Mouse (Mus musculus): Measurements from ENCODE around the gene AI413582.

Gene AI413582

DNA sequence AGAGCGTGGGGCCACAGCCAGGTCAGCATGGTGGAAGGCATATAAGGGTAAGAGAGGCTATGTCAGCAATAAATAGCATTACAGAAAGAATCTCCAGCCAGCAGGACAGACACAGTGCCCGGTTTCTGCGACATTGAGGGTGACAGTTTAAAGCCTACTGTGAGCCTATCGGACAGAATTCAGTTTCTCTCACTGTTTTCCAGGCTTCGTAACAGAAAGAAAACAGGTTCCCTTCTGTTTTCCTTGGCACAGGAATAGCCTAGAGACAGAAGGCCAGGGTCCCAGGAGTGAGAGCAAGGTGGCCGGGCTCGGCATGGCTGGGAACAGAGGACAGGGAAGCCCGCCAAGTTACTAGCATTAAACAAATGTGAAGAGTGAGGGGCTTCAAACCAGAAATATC is 14.3 kb upstream of the AI413582 start:
- DNase-seq (ENCODE audit: low spot score in 2 of 2) = no peak

DNA sequence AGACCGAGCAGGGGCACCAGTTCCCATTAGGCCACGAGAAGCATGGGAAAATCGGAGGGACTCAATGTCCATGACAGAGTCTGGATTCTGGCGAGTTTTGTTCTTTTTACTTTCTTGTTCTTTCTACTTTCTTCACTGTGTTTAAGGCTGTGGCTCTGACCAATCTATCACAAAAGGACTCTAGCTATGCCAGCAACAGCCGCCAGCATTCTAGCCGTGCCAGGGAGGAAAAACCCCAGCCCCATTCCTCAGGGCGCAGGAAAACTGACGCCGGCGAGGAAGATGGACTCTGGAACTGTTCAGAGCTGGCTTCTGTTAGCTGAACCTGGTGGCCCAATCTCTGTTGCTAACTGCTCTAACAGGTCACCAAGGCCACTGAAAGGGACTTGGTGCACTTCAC is 12.9 kb upstream of the AI413582 start:
- DNase-seq (ENCODE audit: low spot score in 2 of 2) = peak in 1 of 2 experiments; percentile 76

GRCm38 (mm10) chr17:27577468-27577867 is 11.9 kb upstream of the AI413582 start:
- DNase-seq (ENCODE audit: low spot score in 2 of 2) = peak in 1 of 2 experiments; percentile 62

- DNase-seq (ENCODE audit: low spot score in 2 of 2) = no peak
Observed at GRCm38 (mm10) chr17:27576056-27576455, 10.5 kb upstream of the AI413582 start.

GRCm38 (mm10) chr17:27575116-27575776 is 9.7 kb upstream of the AI413582 start:
- DNase-seq (ENCODE audit: low spot score in 2 of 2) = no peak

DNA sequence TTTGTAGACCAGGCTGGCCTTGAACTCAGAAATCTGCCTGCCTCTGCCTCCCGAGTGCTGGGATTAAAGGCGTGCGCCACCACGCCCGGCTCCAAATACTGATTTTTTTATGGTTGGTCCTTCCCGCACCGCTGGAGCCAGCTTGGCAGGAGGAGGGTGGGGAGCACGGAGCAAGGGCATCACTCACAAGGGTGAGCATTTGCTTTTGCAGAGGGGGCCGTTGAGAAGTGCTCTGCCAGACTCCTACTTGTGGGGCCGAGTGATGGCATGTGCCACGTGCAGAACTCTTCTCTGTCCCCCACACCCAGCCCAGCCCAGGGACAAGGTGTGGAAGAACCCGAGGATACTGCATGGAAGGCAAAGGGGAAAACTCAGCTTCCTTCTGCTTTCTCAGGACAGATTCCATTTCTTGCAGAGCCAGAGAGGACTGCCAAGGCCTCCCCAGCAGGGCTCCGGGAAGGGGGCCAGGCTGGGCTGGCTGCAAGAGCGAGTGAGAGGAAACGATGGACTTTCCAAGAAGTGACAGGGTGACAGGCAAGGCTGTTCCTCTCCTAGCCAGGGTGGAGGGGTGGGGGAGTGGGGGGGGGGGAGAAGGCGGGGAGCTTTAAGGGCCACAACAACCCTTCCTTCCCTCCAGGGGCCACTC is 9.0 kb upstream of the AI413582 start:
- DNase-seq (ENCODE audit: low spot score in 2 of 2) = peak; percentile 86

- DNase-seq (ENCODE audit: low spot score in 2 of 2) = no peak
Observed at GRCm38 (mm10) chr17:27573772-27574320, 8.3 kb upstream of the AI413582 start.

DNA sequence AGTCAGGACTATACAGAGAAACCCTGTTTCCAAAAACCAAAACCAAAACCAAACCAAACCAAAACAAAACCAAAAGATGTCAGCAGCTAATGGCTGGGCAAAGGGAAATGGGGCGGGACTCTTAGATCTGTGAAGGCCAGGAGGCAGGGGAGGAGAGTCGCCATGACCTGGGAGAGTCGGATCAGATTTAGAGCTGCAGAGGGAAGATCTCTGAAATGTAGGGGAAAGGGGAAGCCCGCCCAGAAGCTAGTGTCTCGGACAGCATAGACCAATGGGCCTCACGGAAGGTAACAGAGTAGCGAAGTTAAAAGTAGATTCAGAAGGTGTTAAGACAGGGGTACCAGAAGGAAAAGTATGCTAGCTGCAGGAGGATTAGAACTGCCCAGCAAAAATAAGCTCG is 5.8 kb upstream of the AI413582 start:
- DNase-seq (ENCODE audit: low spot score in 2 of 2) = no peak

DNA sequence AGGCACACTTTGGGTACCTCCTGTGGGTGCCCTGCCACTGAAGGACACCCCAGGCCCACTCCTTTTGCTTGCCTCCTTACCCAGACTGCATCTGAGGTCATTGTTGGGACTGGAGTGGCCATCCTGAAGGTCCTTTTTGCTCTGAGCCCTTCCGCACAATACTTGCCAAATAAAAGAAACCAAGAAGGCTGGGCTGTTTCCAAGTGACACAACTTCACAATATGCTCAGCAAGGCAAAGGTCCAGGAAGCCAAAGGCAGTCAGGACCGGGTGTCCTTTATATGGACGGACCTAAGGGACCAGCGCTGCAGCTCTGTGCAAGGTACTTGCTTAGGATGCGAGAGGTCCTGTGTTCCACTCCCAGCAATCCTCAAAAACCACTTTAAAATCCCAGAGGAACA is 2.7 kb upstream of the AI413582 start:
- DNase-seq (ENCODE audit: low spot score in 2 of 2) = no peak

GRCm38 (mm10) chr17:27565942-27566267 is 349 bp upstream of the AI413582 start:
- no peak for DNase-seq (ENCODE audit: low spot score in 2 of 2)

DNA sequence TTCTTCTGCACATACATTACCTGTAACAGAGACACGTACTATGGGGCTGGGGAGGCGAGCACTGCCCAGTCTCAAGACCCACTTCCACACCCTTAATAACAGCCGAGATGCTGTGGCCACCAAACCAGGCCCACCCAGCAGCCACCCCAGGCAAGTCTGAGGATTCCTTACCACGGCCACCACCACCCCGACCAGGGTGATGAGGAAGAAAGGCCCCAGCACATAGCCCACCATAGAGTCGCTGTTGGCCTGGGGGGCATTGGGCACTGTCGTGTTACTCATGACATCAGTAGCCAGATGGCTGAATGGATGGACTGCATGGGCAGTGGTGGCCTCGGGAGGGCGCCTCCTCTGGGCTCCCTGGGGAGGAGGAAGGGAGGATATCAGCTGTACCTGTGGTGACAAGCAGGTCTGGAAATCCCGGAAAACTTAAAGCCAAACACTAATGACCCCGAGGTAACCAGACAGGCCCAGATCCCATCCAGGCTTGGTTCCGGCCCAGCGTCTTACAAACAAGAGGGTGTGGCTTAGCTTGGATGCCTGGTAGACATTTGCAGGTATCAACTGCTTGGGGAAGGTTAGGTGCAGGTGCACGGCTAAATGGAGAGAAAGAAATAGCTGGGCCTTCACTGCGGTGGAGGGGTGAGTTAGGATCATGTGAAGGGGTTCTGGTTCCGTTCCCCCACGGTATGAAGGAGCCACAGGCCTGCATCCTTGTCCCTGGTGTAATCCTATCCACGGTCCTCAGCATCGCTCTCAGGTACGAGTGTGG is 979 bp downstream of the AI413582 start:
- no peak for DNase-seq (ENCODE audit: low spot score in 2 of 2)

GRCm38 (mm10) chr17:27563771-27564244 is 1.7 kb downstream of the AI413582 start:
- no peak for DNase-seq (ENCODE audit: low spot score in 2 of 2)

GRCm38 (mm10) chr17:27561809-27562526 is 3.6 kb downstream of the AI413582 start:
- DNase-seq (ENCODE audit: low spot score in 2 of 2) = peak in 1 of 2 experiments; percentile 73

DNA sequence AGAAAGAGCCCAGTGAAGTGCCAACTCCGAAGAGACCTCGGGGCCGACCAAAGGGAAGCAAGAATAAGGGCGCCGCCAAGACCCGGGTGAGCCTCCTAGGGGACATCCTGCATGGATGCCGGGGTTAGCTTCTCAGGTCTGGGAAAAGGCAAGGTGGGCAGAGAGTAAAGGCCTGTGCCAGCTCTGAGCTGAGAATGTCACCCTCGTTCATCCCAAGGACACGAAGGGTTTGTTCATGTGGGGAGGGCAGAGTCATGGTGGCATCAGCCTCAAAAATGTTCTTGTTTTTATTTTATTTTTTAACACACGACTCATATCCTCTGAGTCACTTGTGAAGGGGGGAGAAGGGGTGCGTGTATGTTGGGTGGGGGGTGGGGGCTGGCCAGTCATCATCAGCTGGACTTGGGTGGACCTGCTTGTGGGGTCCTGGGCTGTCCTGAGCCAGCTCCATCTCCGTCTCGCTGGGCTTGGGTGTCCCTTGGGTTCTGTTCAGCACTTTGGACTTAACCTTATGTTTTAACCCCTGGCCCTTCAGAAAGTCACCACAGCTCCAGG is 4.6 kb downstream of the AI413582 start:
- no peak for DNase-seq (ENCODE audit: low spot score in 2 of 2)

DNA sequence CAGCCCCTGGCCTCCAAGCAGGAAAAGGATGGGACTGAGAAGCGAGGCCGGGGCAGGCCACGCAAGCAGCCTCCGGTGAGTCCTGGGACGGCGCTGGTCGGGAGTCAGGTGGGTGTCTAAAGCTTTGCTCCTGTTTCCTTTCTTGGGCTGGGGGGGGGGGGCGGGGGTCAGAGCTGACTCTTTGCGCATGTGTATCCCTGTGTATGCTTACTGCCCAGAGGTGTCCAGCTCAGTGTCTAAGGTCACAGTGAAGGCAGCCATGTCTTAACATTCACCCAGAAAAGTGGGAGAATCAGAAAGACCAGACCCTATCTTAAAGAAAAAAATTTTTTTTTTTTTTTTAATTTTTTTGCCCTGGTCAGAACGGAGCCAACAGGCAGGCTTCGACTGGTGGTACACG is 6.0 kb downstream of the AI413582 start:
- no peak for DNase-seq (ENCODE audit: low spot score in 2 of 2)

DNA sequence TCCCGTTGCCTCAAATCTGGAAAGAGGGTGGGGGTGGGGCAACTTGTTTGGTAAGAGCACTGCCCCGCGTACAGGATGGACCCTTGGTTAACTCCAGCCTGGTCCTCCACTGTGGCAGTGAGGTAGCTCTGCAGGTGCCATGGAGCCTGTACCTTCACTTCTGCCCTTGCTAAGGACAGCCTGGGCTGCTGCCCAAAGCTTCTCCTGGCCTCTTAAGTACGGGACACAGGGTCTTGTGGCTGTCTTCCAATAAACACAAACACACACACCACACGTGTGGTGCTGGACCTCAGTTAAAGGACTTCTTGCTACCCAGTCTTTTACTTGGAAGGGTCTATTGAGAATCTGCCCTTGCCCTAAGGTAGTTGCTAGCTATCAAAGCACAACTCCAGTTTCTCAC is 6.7 kb downstream of the AI413582 start:
- DNase-seq (ENCODE audit: low spot score in 2 of 2) = no peak

DNA sequence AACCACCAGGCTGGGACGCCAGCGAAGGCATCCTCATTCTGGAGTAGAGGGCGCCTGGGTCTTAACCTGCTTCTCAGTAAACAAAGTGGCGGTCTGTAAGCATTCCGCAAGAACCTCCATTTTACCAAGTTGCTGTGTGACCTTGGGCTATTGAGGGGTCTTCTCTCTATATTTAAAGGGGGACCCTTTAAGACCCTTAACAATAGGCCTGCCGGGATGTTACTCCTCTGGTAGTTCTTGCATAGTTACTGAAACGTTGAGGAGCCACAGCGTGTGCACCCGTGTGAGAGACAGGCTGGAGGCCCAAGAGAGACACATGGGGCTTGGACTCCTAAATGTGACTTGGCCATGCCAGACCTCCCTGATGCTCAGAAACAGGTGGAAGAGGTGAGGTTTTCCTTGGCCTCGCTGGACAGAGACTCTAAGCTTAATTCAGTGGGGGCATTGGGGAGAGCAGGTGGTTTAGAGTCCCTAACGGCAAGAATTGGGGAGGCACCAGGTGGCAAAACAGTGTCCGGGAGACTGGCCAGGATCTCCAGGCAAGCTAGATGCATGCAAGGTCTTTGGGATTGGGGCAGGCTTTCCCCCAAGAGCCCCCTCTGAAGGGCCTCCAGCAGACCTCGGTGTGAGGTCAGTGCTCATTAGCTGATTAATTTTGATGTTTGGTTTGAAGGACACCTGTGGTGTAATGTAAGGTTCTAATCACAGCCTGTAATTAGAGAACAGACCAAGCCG is 7.5 kb downstream of the AI413582 start:
- DNase-seq (ENCODE audit: low spot score in 2 of 2) = no peak

GRCm38 (mm10) chr17:27557181-27557926 is 8.2 kb downstream of the AI413582 start:
- peak in 1 of 2 experiments; percentile 72 for DNase-seq (ENCODE audit: low spot score in 2 of 2)

- peak; percentile 90 to 91 for DNase-seq (ENCODE audit: low spot score in 2 of 2)
Observed at GRCm38 (mm10) chr17:27556315-27557011, 9.1 kb downstream of the AI413582 start, which contains the start of gene Hmga1. Gene Hmga1 (plus strand): TSS chr17:27556497.

Data from right cerebral cortex, postnatal 10 days (tissue).